Mouse (Mus musculus): ENCODE data around the gene Zfp74.

Gene Zfp74

GRCm38 (mm10) chr7:29959004-29959403 lies 5.1 kb upstream of the Zfp74 start:
- H3K4me1 ChIP-seq (replicated peaks; ENCODE audit: low read depth, low read length): peaks cover 12% of the 10 kb centered on the region
- no peaks in the 10 kb centered on the region for H3K27me3 ChIP-seq (ENCODE audit: insufficient read depth, low read length)
- peaks cover 10% of the 10 kb centered on the region; the same call in 1 of the 2 replicates for H3K9me3 ChIP-seq (ENCODE audit: low read length)
- no peaks in the 10 kb centered on the region for H3K36me3 ChIP-seq (ENCODE audit: insufficient read depth, low read length)
- TF ChIP-seq CTCF (conservative IDR thresholded peaks at IDR 0.05; ENCODE audit: low read length) (peak; percentile 54), POU5F1 (IDR thresholded peaks at IDR 0.05; ENCODE audit: borderline replicate concordance, low read length) (no peak), NANOG (IDR thresholded peaks at IDR 0.05; ENCODE audit: borderline replicate concordance, low read length) (no peak)
- H3K4me3 ChIP-seq (replicated peaks; ENCODE audit: low read length): no peak overlapping the region

GRCm38 (mm10) chr7:29958125-29958724 lies 4.3 kb upstream of the Zfp74 start:
- TF ChIP-seq POU5F1 (IDR thresholded peaks at IDR 0.05; ENCODE audit: borderline replicate concordance, low read length): no peak
- no peak for TF ChIP-seq CTCF (conservative IDR thresholded peaks at IDR 0.05; ENCODE audit: low read length)
- TF ChIP-seq NANOG (IDR thresholded peaks at IDR 0.05; ENCODE audit: borderline replicate concordance, low read length): no peak
- Histone ChIP-seq H3K9me3 (ENCODE audit: low read length) (peaks cover 10% of the 10 kb centered on the region; the same call in 1 of the 2 replicates), H3K36me3 (ENCODE audit: insufficient read depth, low read length) (no peaks in the 10 kb centered on the region), H3K4me3 (replicated peaks; ENCODE audit: low read length) (no peak overlapping the region), H3K27me3 (ENCODE audit: insufficient read depth, low read length) (no peaks in the 10 kb centered on the region), H3K4me1 (replicated peaks; ENCODE audit: low read depth, low read length) (peaks cover 13% of the 10 kb centered on the region)

GRCm38 (mm10) chr7:29956257-29956656 lies 2.4 kb upstream of the Zfp74 start:
- TF ChIP-seq POU5F1 (IDR thresholded peaks at IDR 0.05; ENCODE audit: borderline replicate concordance, low read length): no peak
- no peak for TF ChIP-seq CTCF (conservative IDR thresholded peaks at IDR 0.05; ENCODE audit: low read length)
- TF ChIP-seq NANOG (IDR thresholded peaks at IDR 0.05; ENCODE audit: borderline replicate concordance, low read length): no peak
- Histone ChIP-seq H3K4me3 (replicated peaks; ENCODE audit: low read length) (peak overlapping the region; percentile 29; the same call in 1 of the 2 replicates), H3K36me3 (ENCODE audit: insufficient read depth, low read length) (no peaks in the 10 kb centered on the region), H3K27me3 (ENCODE audit: insufficient read depth, low read length) (no peaks in the 10 kb centered on the region), H3K9me3 (ENCODE audit: low read length) (no peaks in the 10 kb centered on the region), H3K4me1 (replicated peaks; ENCODE audit: low read depth, low read length) (peaks cover 13% of the 10 kb centered on the region)

GRCm38 (mm10) chr7:29954731-29955130 lies 842 bp upstream of the Zfp74 start:
- H3K4me3 ChIP-seq (replicated peaks; ENCODE audit: low read length): peak overlapping the region; percentile 85; the same call in 1 of the 2 replicates
- H3K4me1 ChIP-seq (replicated peaks; ENCODE audit: low read depth, low read length): peaks cover 13% of the 10 kb centered on the region
- peaks cover 11% of the 10 kb centered on the region; the same call in 1 of the 2 replicates for H3K36me3 ChIP-seq (ENCODE audit: insufficient read depth, low read length)
- peak; percentile 95 for TF ChIP-seq CTCF (conservative IDR thresholded peaks at IDR 0.05; ENCODE audit: low read length)
- no peak for TF ChIP-seq POU5F1 (IDR thresholded peaks at IDR 0.05; ENCODE audit: borderline replicate concordance, low read length)
- TF ChIP-seq NANOG (IDR thresholded peaks at IDR 0.05; ENCODE audit: borderline replicate concordance, low read length): no peak
- H3K27me3 ChIP-seq (ENCODE audit: insufficient read depth, low read length): no peaks in the 10 kb centered on the region
- H3K9me3 ChIP-seq (ENCODE audit: low read length): no peaks in the 10 kb centered on the region

GRCm38 (mm10) chr7:29953086-29953485 lies 803 bp downstream of the Zfp74 start:
- Histone ChIP-seq H3K36me3 (ENCODE audit: insufficient read depth, low read length) (peaks cover 18% of the 10 kb centered on the region; the same call in 1 of the 2 replicates), H3K9me3 (ENCODE audit: low read length) (no peaks in the 10 kb centered on the region), H3K4me3 (replicated peaks; ENCODE audit: low read length) (peak overlapping the region; percentile 85), H3K4me1 (replicated peaks; ENCODE audit: low read depth, low read length) (peaks cover 13% of the 10 kb centered on the region), H3K27me3 (ENCODE audit: insufficient read depth, low read length) (no peaks in the 10 kb centered on the region)
- TF ChIP-seq CTCF (conservative IDR thresholded peaks at IDR 0.05; ENCODE audit: low read length) (no peak), POU5F1 (IDR thresholded peaks at IDR 0.05; ENCODE audit: borderline replicate concordance, low read length) (no peak), NANOG (IDR thresholded peaks at IDR 0.05; ENCODE audit: borderline replicate concordance, low read length) (no peak)

- Histone ChIP-seq H3K36me3 (ENCODE audit: insufficient read depth, low read length) (peaks cover 33% of the 10 kb centered on the region), H3K4me1 (replicated peaks; ENCODE audit: low read depth, low read length) (peaks cover 56% of the 10 kb centered on the region), H3K27me3 (ENCODE audit: insufficient read depth, low read length) (no peaks in the 10 kb centered on the region), H3K4me3 (replicated peaks; ENCODE audit: low read length) (peak overlapping the region; percentile 75), H3K9me3 (ENCODE audit: low read length) (no peaks in the 10 kb centered on the region)
- peak; percentile 90 for TF ChIP-seq NANOG (IDR thresholded peaks at IDR 0.05; ENCODE audit: borderline replicate concordance, low read length)
- no peak for TF ChIP-seq POU5F1 (IDR thresholded peaks at IDR 0.05; ENCODE audit: borderline replicate concordance, low read length)
Observed at GRCm38 (mm10) chr7:29944201-29944600, 9.7 kb downstream of the Zfp74 start.

- H3K4me3 ChIP-seq (replicated peaks; ENCODE audit: low read length): peak overlapping the region; percentile 75
- TF ChIP-seq CTCF (conservative IDR thresholded peaks at IDR 0.05; ENCODE audit: low read length): no peak
- no peak for TF ChIP-seq NANOG (IDR thresholded peaks at IDR 0.05; ENCODE audit: borderline replicate concordance, low read length)
- TF ChIP-seq POU5F1 (IDR thresholded peaks at IDR 0.05; ENCODE audit: borderline replicate concordance, low read length): no peak
- H3K9me3 ChIP-seq (ENCODE audit: low read length): no peaks in the 10 kb centered on the region
- H3K27me3 ChIP-seq (ENCODE audit: insufficient read depth, low read length): no peaks in the 10 kb centered on the region
- peaks cover 56% of the 10 kb centered on the region for H3K4me1 ChIP-seq (replicated peaks; ENCODE audit: low read depth, low read length)
- peaks cover 31% of the 10 kb centered on the region for H3K36me3 ChIP-seq (ENCODE audit: insufficient read depth, low read length)
Observed at GRCm38 (mm10) chr7:29943720-29944119, 10.2 kb downstream of the Zfp74 start.

- H3K27me3 ChIP-seq (ENCODE audit: insufficient read depth, low read length): no peaks in the 10 kb centered on the region
- TF ChIP-seq NANOG (IDR thresholded peaks at IDR 0.05; ENCODE audit: borderline replicate concordance, low read length) (peak; percentile 81; the same call in 1 of the 2 replicates), POU5F1 (IDR thresholded peaks at IDR 0.05; ENCODE audit: borderline replicate concordance, low read length) (no peak), CTCF (conservative IDR thresholded peaks at IDR 0.05; ENCODE audit: low read length) (no peak)
- peaks cover 30% of the 10 kb centered on the region for H3K36me3 ChIP-seq (ENCODE audit: insufficient read depth, low read length)
- H3K4me3 ChIP-seq (replicated peaks; ENCODE audit: low read length): peak overlapping the region; percentile 75
- H3K9me3 ChIP-seq (ENCODE audit: low read length): no peaks in the 10 kb centered on the region
- peaks cover 56% of the 10 kb centered on the region for H3K4me1 ChIP-seq (replicated peaks; ENCODE audit: low read depth, low read length)
Observed at GRCm38 (mm10) chr7:29942740-29943139, 11.1 kb downstream of the Zfp74 start.

Measured in E14TG2a.4 (cell line).